Mouse (Mus musculus): Measurements from ENCODE around the gene Orm2. TPM values are rescaled to one million over a fixed set of nuclear protein-coding genes. Genes with fewer than 3 reads are reported as not detected.

The Orm2 gene
- polyA plus RNA-seq, 1 experiment, result not detected

GRCm38 (mm10) chr4:63343608-63344007 lies 18.6 kb upstream of the Orm2 start:
- WGBS, result 60% methylated on average over 3 of the region's 3 CpGs
- Histone ChIP-seq H3K27ac (ENCODE audit: control insufficient read depth, insufficient read depth, low read depth, low read length, poor library complexity) (no peak overlapping the region; the same call in 1 of the 2 replicates), H3K4me3 (replicated peaks; ENCODE audit: control insufficient read depth, low read depth, low read length) (no peak overlapping the region), H3K4me1 (ENCODE audit: control insufficient read depth, insufficient read depth, low read length) (peaks cover 4% of the 10 kb centered on the region; the same call in 1 of the 2 replicates)
- TF ChIP-seq CTCF (IDR thresholded peaks at IDR 0.05; ENCODE audit: control insufficient read depth, insufficient read depth, low read length) (no peak), POLR2A (IDR thresholded peaks at IDR 0.05; ENCODE audit: borderline replicate concordance, control insufficient read depth, low read depth, low read length) (no peak)

GRCm38 (mm10) chr4:63344295-63344694 lies 18.0 kb upstream of the Orm2 start, which contains the start of gene Orm1:
Gene Orm1 (plus strand): TSS chr4:63344560.
- H3K27ac ChIP-seq (ENCODE audit: control insufficient read depth, insufficient read depth, low read depth, low read length, poor library complexity), result peak within 1 kb of the TSS; percentile 44
- TF ChIP-seq CTCF (IDR thresholded peaks at IDR 0.05; ENCODE audit: control insufficient read depth, insufficient read depth, low read length) (no peak), POLR2A (IDR thresholded peaks at IDR 0.05; ENCODE audit: borderline replicate concordance, control insufficient read depth, low read depth, low read length) (no peak)

GRCm38 (mm10) chr4:63345261-63345660 lies 17.0 kb upstream of the Orm2 start:
- Histone ChIP-seq H3K4me1 (ENCODE audit: control insufficient read depth, insufficient read depth, low read length) (peaks cover 5% of the 10 kb centered on the region; the same call in 1 of the 2 replicates), H3K4me3 (replicated peaks; ENCODE audit: control insufficient read depth, low read depth, low read length) (no peak overlapping the region), H3K27ac (ENCODE audit: control insufficient read depth, insufficient read depth, low read depth, low read length, poor library complexity) (no peak overlapping the region)
- TF ChIP-seq CTCF (IDR thresholded peaks at IDR 0.05; ENCODE audit: control insufficient read depth, insufficient read depth, low read length), result no peak

More at GRCm38 (mm10) chr4:63344295-63344694, 18.0 kb upstream of the Orm2 start, which contains the start of gene Orm1:
- Histone ChIP-seq H3K4me3 (replicated peaks; ENCODE audit: control insufficient read depth, low read depth, low read length) (peak within 1 kb of the TSS; percentile 26), H3K4me1 (ENCODE audit: control insufficient read depth, insufficient read depth, low read length) (peaks cover 4% of the 10 kb centered on the region; the same call in 1 of the 2 replicates)
- WGBS, result 47% methylated on average over 8 of the region's 8 CpGs

- Histone ChIP-seq H3K4me3 (replicated peaks; ENCODE audit: control insufficient read depth, low read depth, low read length) (no peak overlapping the region), H3K4me1 (ENCODE audit: control insufficient read depth, insufficient read depth, low read length) (peaks cover 5% of the 10 kb centered on the region; the same call in 1 of the 2 replicates), H3K27ac (ENCODE audit: control insufficient read depth, insufficient read depth, low read depth, low read length, poor library complexity) (no peak overlapping the region)
- TF ChIP-seq POLR2A (IDR thresholded peaks at IDR 0.05; ENCODE audit: borderline replicate concordance, control insufficient read depth, low read depth, low read length), result no peak
- TF ChIP-seq CTCF (IDR thresholded peaks at IDR 0.05; ENCODE audit: control insufficient read depth, insufficient read depth, low read length), result no peak
- WGBS, result 78% methylated on average over 4 of the region's 4 CpGs
These were observed 15.6 kb upstream of the Orm2 start for GRCm38 (mm10) chr4:63346659-63347058.

GRCm38 (mm10) chr4:63348524-63348923 lies 13.7 kb upstream of the Orm2 start:
- no peak for TF ChIP-seq POLR2A (IDR thresholded peaks at IDR 0.05; ENCODE audit: borderline replicate concordance, control insufficient read depth, low read depth, low read length)
- no peak for TF ChIP-seq CTCF (IDR thresholded peaks at IDR 0.05; ENCODE audit: control insufficient read depth, insufficient read depth, low read length)
- WGBS, result 63% methylated on average over 6 of the region's 6 CpGs
- no peak overlapping the region for H3K4me3 ChIP-seq (replicated peaks; ENCODE audit: control insufficient read depth, low read depth, low read length)

GRCm38 (mm10) chr4:63355877-63356665 lies 6.2 kb upstream of the Orm2 start, which contains the start of gene Orm3:
Gene Orm3 (plus strand): TSS chr4:63356162.
- Histone ChIP-seq H3K4me1 (ENCODE audit: control insufficient read depth, insufficient read depth, low read length) (no peaks in the 10 kb centered on the region), H3K27ac (ENCODE audit: control insufficient read depth, insufficient read depth, low read depth, low read length, poor library complexity) (no peak within 1 kb of the TSS), H3K4me3 (replicated peaks; ENCODE audit: control insufficient read depth, low read depth, low read length) (no peak within 1 kb of the TSS)
- 27% methylated on average over 4 of the region's 4 CpGs for WGBS
- TF ChIP-seq CTCF (IDR thresholded peaks at IDR 0.05; ENCODE audit: control insufficient read depth, insufficient read depth, low read length) (no peak), POLR2A (IDR thresholded peaks at IDR 0.05; ENCODE audit: borderline replicate concordance, control insufficient read depth, low read depth, low read length) (no peak)

More at GRCm38 (mm10) chr4:63348524-63348923, 13.7 kb upstream of the Orm2 start:
- Histone ChIP-seq H3K4me1 (ENCODE audit: control insufficient read depth, insufficient read depth, low read length) (peaks cover 5% of the 10 kb centered on the region; the same call in 1 of the 2 replicates), H3K27ac (ENCODE audit: control insufficient read depth, insufficient read depth, low read depth, low read length, poor library complexity) (no peak overlapping the region)

- WGBS, result 56% methylated on average over 2 of the region's 2 CpGs
- no peak overlapping the region for H3K27ac ChIP-seq (ENCODE audit: control insufficient read depth, insufficient read depth, low read depth, low read length, poor library complexity)
- no peaks in the 10 kb centered on the region for H3K4me1 ChIP-seq (ENCODE audit: control insufficient read depth, insufficient read depth, low read length)
- H3K4me3 ChIP-seq (replicated peaks; ENCODE audit: control insufficient read depth, low read depth, low read length), result no peak overlapping the region
- TF ChIP-seq POLR2A (IDR thresholded peaks at IDR 0.05; ENCODE audit: borderline replicate concordance, control insufficient read depth, low read depth, low read length) (no peak), CTCF (IDR thresholded peaks at IDR 0.05; ENCODE audit: control insufficient read depth, insufficient read depth, low read length) (no peak)
These were observed 5.2 kb upstream of the Orm2 start for GRCm38 (mm10) chr4:63356981-63357570.

- TF ChIP-seq CTCF (IDR thresholded peaks at IDR 0.05; ENCODE audit: control insufficient read depth, insufficient read depth, low read length) (no peak), POLR2A (IDR thresholded peaks at IDR 0.05; ENCODE audit: borderline replicate concordance, control insufficient read depth, low read depth, low read length) (no peak)
- H3K4me3 ChIP-seq (replicated peaks; ENCODE audit: control insufficient read depth, low read depth, low read length), result no peak overlapping the region
- H3K27ac ChIP-seq (ENCODE audit: control insufficient read depth, insufficient read depth, low read depth, low read length, poor library complexity), result no peak overlapping the region
- H3K4me1 ChIP-seq (ENCODE audit: control insufficient read depth, insufficient read depth, low read length), result no peaks in the 10 kb centered on the region
- 70% methylated on average over 6 of the region's 6 CpGs for WGBS
These were observed 2.4 kb upstream of the Orm2 start for GRCm38 (mm10) chr4:63359861-63360260.

All from bone marrow, adult 2 months (tissue).